Mouse (Mus musculus): ENCODE measurements around the gene Zic1. TPM values are rescaled to one million over a fixed set of nuclear protein-coding genes. Genes with fewer than 3 reads are reported as not detected.

Gene Zic1
- polyA plus RNA-seq, 1 experiment from 2014 or later: not detected

GRCm38 (mm10) chr9:91404229-91404628 is 38.6 kb upstream of the Zic1 start:
- H3K36me3 ChIP-seq (replicated peaks; ENCODE audit: insufficient read depth, low read length): no peaks in the 10 kb centered on the region
- no peak for DNase-seq
- ATAC-seq: no peak
- WGBS (ENCODE audit: insufficient replicate concordance): 4% methylated on average over 13 of the region's 13 CpGs
- H3K4me2 ChIP-seq (ENCODE audit: low read depth, low read length): no peak overlapping the region
- H3K9me3 ChIP-seq (ENCODE audit: low read length): no peaks in the 10 kb centered on the region
- no peak overlapping the region for H3K27ac ChIP-seq (ENCODE audit: low read depth)
- no peaks in the 10 kb centered on the region for H3K4me1 ChIP-seq (ENCODE audit: insufficient read depth)
- H3K27me3 ChIP-seq (ENCODE audit: insufficient read depth, low read length): peaks cover 88% of the 10 kb centered on the region
- TF ChIP-seq CTCF (IDR thresholded peaks at IDR 0.05; ENCODE audit: low read depth) (no peak), EP300 (IDR thresholded peaks at IDR 0.05; ENCODE audit: low read depth) (no peak)
- no peak overlapping the region for H3K4me3 ChIP-seq (ENCODE audit: low read depth, low read length)
- H3K9ac ChIP-seq (replicated peaks): no peak overlapping the region

- H3K4me2 ChIP-seq (ENCODE audit: low read depth, low read length): no peak overlapping the region
- H3K4me1 ChIP-seq (ENCODE audit: insufficient read depth): no peaks in the 10 kb centered on the region
- DNase-seq (no peak), ATAC-seq (no peak)
- H3K9ac ChIP-seq (replicated peaks): no peak overlapping the region
- H3K9me3 ChIP-seq (ENCODE audit: low read length): no peaks in the 10 kb centered on the region
- peaks cover 91% of the 10 kb centered on the region for H3K27me3 ChIP-seq (ENCODE audit: insufficient read depth, low read length)
- no peak overlapping the region for H3K27ac ChIP-seq (ENCODE audit: low read depth)
- WGBS (ENCODE audit: insufficient replicate concordance): 1% methylated on average over 10 of the region's 10 CpGs
- H3K4me3 ChIP-seq (ENCODE audit: low read depth, low read length): no peak overlapping the region
- TF ChIP-seq CTCF (IDR thresholded peaks at IDR 0.05; ENCODE audit: low read depth) (no peak), EP300 (IDR thresholded peaks at IDR 0.05; ENCODE audit: low read depth) (no peak)
- no peaks in the 10 kb centered on the region for H3K36me3 ChIP-seq (replicated peaks; ENCODE audit: insufficient read depth, low read length)
Observed at GRCm38 (mm10) chr9:91401471-91401870, 35.9 kb upstream of the Zic1 start.

DNA sequence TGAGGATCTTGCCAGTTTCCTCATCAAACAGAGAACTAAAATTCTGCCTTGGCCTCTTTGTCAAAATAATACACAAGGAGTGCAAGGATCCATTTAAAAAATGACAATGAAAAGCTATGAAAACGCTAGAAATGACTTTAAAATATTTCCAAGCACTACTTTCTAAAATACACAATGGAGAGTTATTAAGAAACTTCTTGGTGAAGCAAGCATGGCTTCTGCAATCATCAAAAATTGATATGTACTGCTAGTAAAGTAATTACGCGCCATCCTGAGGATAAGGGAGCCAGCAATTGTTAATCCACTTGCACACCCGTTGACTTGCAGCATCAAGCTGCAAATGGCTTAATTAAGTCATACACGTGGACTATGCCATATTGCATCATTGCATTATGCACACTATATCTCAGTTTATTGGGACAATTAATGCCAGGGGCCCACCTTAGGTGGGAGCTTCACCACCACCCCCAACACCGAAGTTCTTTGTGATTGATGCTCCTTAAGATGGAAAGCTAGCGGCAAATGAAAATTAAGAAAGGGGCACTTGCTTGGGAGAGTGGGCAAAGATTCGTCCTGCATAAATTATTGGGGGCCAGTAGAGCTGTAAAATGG is 35.0 kb upstream of the Zic1 start:
- Histone ChIP-seq H3K4me1 (ENCODE audit: insufficient read depth) (no peaks in the 10 kb centered on the region), H3K4me2 (ENCODE audit: low read depth, low read length) (no peak overlapping the region), H3K27ac (ENCODE audit: low read depth) (no peak overlapping the region), H3K27me3 (ENCODE audit: insufficient read depth, low read length) (peaks cover 90% of the 10 kb centered on the region), H3K9ac (replicated peaks) (no peak overlapping the region), H3K4me3 (ENCODE audit: low read depth, low read length) (no peak overlapping the region), H3K36me3 (replicated peaks; ENCODE audit: insufficient read depth, low read length) (no peaks in the 10 kb centered on the region), H3K9me3 (ENCODE audit: low read length) (no peaks in the 10 kb centered on the region)
- DNase-seq (no peak), ATAC-seq (no peak)
- WGBS (ENCODE audit: insufficient replicate concordance): 11% methylated on average over 8 of the region's 8 CpGs
- TF ChIP-seq CTCF (IDR thresholded peaks at IDR 0.05; ENCODE audit: low read depth) (no peak), EP300 (IDR thresholded peaks at IDR 0.05; ENCODE audit: low read depth) (no peak)

DNA sequence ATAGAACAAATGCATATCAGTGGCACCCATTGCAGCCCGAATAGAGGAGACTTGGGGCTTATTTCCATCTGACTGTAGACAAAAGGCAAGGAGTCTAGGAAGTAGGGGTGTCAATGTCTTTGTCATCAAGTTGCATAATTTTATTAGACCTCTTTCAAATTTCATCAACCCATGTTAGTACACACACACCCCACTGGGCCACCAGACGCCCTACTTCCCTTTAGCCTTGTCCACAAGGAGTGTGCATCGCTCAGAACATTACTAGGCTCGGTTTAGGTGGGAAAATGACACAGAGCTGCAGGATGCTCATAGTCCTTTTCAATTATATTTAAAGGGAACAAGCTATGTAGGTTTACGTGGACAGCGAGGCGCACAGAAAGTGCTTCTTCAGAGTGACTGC is 34.4 kb upstream of the Zic1 start:
- H3K4me1 ChIP-seq (ENCODE audit: insufficient read depth): no peaks in the 10 kb centered on the region
- DNase-seq (no peak), ATAC-seq (no peak)
- no peak overlapping the region for H3K4me3 ChIP-seq (ENCODE audit: low read depth, low read length)
- H3K27me3 ChIP-seq (ENCODE audit: insufficient read depth, low read length): peaks cover 90% of the 10 kb centered on the region
- H3K36me3 ChIP-seq (replicated peaks; ENCODE audit: insufficient read depth, low read length): no peaks in the 10 kb centered on the region
- no peak overlapping the region for H3K9ac ChIP-seq (replicated peaks)
- no peak overlapping the region for H3K27ac ChIP-seq (ENCODE audit: low read depth)
- 19% methylated on average over 7 of the region's 7 CpGs for WGBS (ENCODE audit: insufficient replicate concordance)
- H3K9me3 ChIP-seq (ENCODE audit: low read length): no peaks in the 10 kb centered on the region
- no peak overlapping the region for H3K4me2 ChIP-seq (ENCODE audit: low read depth, low read length)
- TF ChIP-seq CTCF (IDR thresholded peaks at IDR 0.05; ENCODE audit: low read depth) (no peak), EP300 (IDR thresholded peaks at IDR 0.05; ENCODE audit: low read depth) (no peak)

DNA sequence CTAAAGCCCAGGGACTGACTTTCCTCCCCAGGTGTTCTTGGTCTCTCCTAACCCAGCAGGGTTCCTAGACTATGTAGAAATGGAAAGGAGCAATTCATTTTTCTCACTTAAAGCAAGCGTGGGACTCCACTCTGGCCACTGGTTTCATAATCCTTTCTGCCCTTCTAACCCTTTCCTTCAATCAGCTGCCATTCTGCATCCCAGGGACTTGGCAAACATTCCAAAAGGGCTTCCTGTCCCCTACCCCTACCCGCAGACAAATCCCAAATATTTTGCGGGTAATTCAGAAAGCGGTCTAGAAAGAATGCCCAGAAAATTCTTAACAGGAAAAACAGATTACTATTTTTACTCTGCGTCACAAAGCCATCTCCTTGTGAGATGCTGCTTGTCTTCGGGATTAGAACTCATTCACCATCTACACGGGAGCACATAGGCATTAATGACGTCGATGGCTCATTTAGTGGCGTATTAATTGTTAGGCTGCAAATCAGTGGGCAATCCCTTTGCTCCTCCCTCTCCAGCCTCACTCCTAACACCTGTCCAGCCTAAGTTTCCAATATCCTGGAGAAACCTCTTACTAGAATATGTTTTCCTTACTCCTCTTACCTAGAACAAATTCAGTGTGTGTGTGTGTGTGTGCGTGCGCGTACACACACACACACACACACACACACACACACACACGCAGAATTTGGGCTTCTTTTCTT is 29.6 kb upstream of the Zic1 start:
- peaks cover 80% of the 10 kb centered on the region for H3K27me3 ChIP-seq (ENCODE audit: insufficient read depth, low read length)
- H3K9me3 ChIP-seq (ENCODE audit: low read length): no peaks in the 10 kb centered on the region
- TF ChIP-seq CTCF (IDR thresholded peaks at IDR 0.05; ENCODE audit: low read depth) (no peak), EP300 (IDR thresholded peaks at IDR 0.05; ENCODE audit: low read depth) (no peak)
- no peaks in the 10 kb centered on the region for H3K4me1 ChIP-seq (ENCODE audit: insufficient read depth)
- no peak for DNase-seq
- H3K36me3 ChIP-seq (replicated peaks; ENCODE audit: insufficient read depth, low read length): no peaks in the 10 kb centered on the region
- no peak overlapping the region for H3K4me2 ChIP-seq (ENCODE audit: low read depth, low read length)
- no peak overlapping the region for H3K27ac ChIP-seq (ENCODE audit: low read depth)
- 11% methylated on average over 14 of the region's 14 CpGs for WGBS (ENCODE audit: insufficient replicate concordance)
- ATAC-seq: no peak
- H3K9ac ChIP-seq (replicated peaks): no peak overlapping the region
- no peak overlapping the region for H3K4me3 ChIP-seq (ENCODE audit: low read depth, low read length)

DNA sequence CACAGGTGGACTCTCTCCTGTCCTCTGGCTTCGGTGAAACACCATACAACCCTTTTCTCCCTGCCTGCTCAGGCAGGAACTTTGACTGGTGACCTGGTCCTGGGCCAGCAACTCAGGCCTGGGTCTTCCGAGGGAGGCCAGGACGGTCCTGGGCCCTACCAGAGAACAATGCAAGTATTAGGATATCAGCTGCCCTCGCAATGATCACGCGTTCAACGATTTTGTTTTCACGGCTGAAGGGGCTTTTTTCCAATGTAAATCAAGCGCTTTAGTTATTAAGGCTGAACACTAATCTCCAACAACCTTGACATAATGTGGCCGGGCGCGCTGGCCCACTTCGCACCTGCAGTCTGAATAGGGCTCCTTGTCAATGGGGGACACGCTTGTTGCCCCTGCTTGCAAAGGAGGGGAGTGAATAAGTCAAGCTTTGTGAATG is 28.6 kb upstream of the Zic1 start:
- H3K4me1 ChIP-seq (ENCODE audit: insufficient read depth): no peaks in the 10 kb centered on the region
- H3K27me3 ChIP-seq (ENCODE audit: insufficient read depth, low read length): peaks cover 80% of the 10 kb centered on the region
- DNase-seq (no peak), ATAC-seq (no peak)
- no peak overlapping the region for H3K9ac ChIP-seq (replicated peaks)
- WGBS (ENCODE audit: insufficient replicate concordance): 3% methylated on average over 14 of the region's 14 CpGs
- no peak overlapping the region for H3K4me3 ChIP-seq (ENCODE audit: low read depth, low read length)
- H3K4me2 ChIP-seq (ENCODE audit: low read depth, low read length): no peak overlapping the region
- no peaks in the 10 kb centered on the region for H3K9me3 ChIP-seq (ENCODE audit: low read length)
- H3K36me3 ChIP-seq (replicated peaks; ENCODE audit: insufficient read depth, low read length): no peaks in the 10 kb centered on the region
- no peak for TF ChIP-seq EP300 (IDR thresholded peaks at IDR 0.05; ENCODE audit: low read depth)
- TF ChIP-seq CTCF (IDR thresholded peaks at IDR 0.05; ENCODE audit: low read depth): no peak
- H3K27ac ChIP-seq (ENCODE audit: low read depth): no peak overlapping the region
